Mouse (Mus musculus): ENCODE measurements around the gene Tmbim1. TPM values are rescaled to one million over a fixed set of nuclear protein-coding genes. Genes with fewer than 3 reads are reported as not detected.
"Not testable (repeated sequence)": the region's sequence is repeated elsewhere in the genome, so short reads cannot be mapped to it uniquely, and the experiment has no call there.

Gene Tmbim1
- polyA plus RNA-seq (2015; fragmentation: Nextera tagmentation; extraction: Ambion mirVana): 7.5 and 9.4 TPM in 2 replicates

GRCm38 (mm10) chr1:74305522-74305921 lies at the start of gene Tmbim1:
Gene Tmbim1, minus strand, starts transcription at chr1:74305622.
- WGBS: 87% methylated on average over 2 of the region's 2 CpGs
- Histone ChIP-seq H3K4me1 (peaks cover 10% of the 10 kb centered on the region), H3K36me3 (replicated peaks) (no peaks in the 10 kb centered on the region), H3K4me3 (0 out of 2 replicates have a peak within 1 kb of the TSS, but pooled peaks have one; percentile 40), H3K9ac (no peak within 1 kb of the TSS), H3K4me2 (peak within 1 kb of the TSS; percentile 68), H3K27ac (no peak within 1 kb of the TSS), H3K27me3 (replicated peaks) (peaks cover 10% of the 10 kb centered on the region), H3K9me3 (no peaks in the 10 kb centered on the region)
- no peak for ATAC-seq (replicated peaks)

GRCm38 (mm10) chr1:74353453-74354229 lies 48.2 kb upstream of the Tmbim1 start:
- WGBS: 95% methylated on average over 9 of the region's 9 CpGs
- H3K4me1 ChIP-seq: no peaks in the 10 kb centered on the region
- ATAC-seq (replicated peaks): no peak

GRCm38 (mm10) chr1:74352532-74353096 lies 47.2 kb upstream of the Tmbim1 start:
- Histone ChIP-seq H3K27me3 (replicated peaks) (no peaks in the 10 kb centered on the region), H3K9me3 (no peaks in the 10 kb centered on the region), H3K4me1 (no peaks in the 10 kb centered on the region), H3K36me3 (replicated peaks) (no peaks in the 10 kb centered on the region; the same call in 1 of the 2 replicates), H3K4me3 (no peak overlapping the region), H3K9ac (no peak overlapping the region), H3K4me2 (no peak overlapping the region), H3K27ac (no peak overlapping the region)
- 86% methylated on average over 5 of the region's 5 CpGs for WGBS
- no peak for ATAC-seq (replicated peaks)

More at GRCm38 (mm10) chr1:74353453-74354229, 48.2 kb upstream of the Tmbim1 start:
- H3K27ac ChIP-seq: no peak overlapping the region
- H3K9me3 ChIP-seq: no peaks in the 10 kb centered on the region
- H3K27me3 ChIP-seq (replicated peaks): no peaks in the 10 kb centered on the region
- H3K4me3 ChIP-seq: no peak overlapping the region
- no peak overlapping the region for H3K4me2 ChIP-seq
- H3K9ac ChIP-seq: no peak overlapping the region
- H3K36me3 ChIP-seq (replicated peaks): no peaks in the 10 kb centered on the region; the same call in 1 of the 2 replicates

GRCm38 (mm10) chr1:74351185-74351769 lies 45.9 kb upstream of the Tmbim1 start:
- Histone ChIP-seq H3K4me3 (no peak overlapping the region), H3K4me2 (no peak overlapping the region), H3K9me3 (no peaks in the 10 kb centered on the region), H3K9ac (no peak overlapping the region), H3K4me1 (no peaks in the 10 kb centered on the region), H3K36me3 (replicated peaks) (no peaks in the 10 kb centered on the region; the same call in 1 of the 2 replicates), H3K27me3 (replicated peaks) (no peaks in the 10 kb centered on the region), H3K27ac (no peak overlapping the region)
- ATAC-seq (replicated peaks): no peak
- WGBS: 91% methylated on average over 13 of the region's 13 CpGs

- no peak for ATAC-seq (replicated peaks)
- Histone ChIP-seq H3K9ac (no peak overlapping the region), H3K4me2 (no peak overlapping the region), H3K4me3 (no peak overlapping the region), H3K27ac (no peak overlapping the region), H3K36me3 (replicated peaks) (no peaks in the 10 kb centered on the region; the same call in 1 of the 2 replicates), H3K27me3 (replicated peaks) (no peaks in the 10 kb centered on the region), H3K9me3 (no peaks in the 10 kb centered on the region), H3K4me1 (no peaks in the 10 kb centered on the region)
- WGBS: 74% methylated on average over 11 of the region's 11 CpGs
Measured at GRCm38 (mm10) chr1:74344163-74344916, 38.9 kb upstream of the Tmbim1 start.

- H3K27ac ChIP-seq: no peak overlapping the region
- ATAC-seq (replicated peaks): no peak
Measured at GRCm38 (mm10) chr1:74343161-74343560, 37.7 kb upstream of the Tmbim1 start.

GRCm38 (mm10) chr1:74342308-74342707 lies 36.9 kb upstream of the Tmbim1 start:
- no peak overlapping the region for H3K4me3 ChIP-seq
- ATAC-seq (replicated peaks): no peak
- H3K4me2 ChIP-seq: no peak overlapping the region
- no peaks in the 10 kb centered on the region for H3K4me1 ChIP-seq
- H3K9ac ChIP-seq: no peak overlapping the region
- H3K27me3 ChIP-seq (replicated peaks): no peaks in the 10 kb centered on the region
- H3K9me3 ChIP-seq: no peaks in the 10 kb centered on the region
- H3K36me3 ChIP-seq (replicated peaks): no peaks in the 10 kb centered on the region
- WGBS: 97% methylated on average over 1 of the region's 1 CpGs
- H3K27ac ChIP-seq: no peak overlapping the region

More at GRCm38 (mm10) chr1:74343161-74343560, 37.7 kb upstream of the Tmbim1 start:
- 63% methylated on average over 5 of the region's 5 CpGs for WGBS
- Histone ChIP-seq H3K27me3 (replicated peaks) (no peaks in the 10 kb centered on the region), H3K4me2 (no peak overlapping the region), H3K4me3 (no peak overlapping the region), H3K9ac (no peak overlapping the region), H3K4me1 (no peaks in the 10 kb centered on the region), H3K9me3 (no peaks in the 10 kb centered on the region), H3K36me3 (replicated peaks) (no peaks in the 10 kb centered on the region)

GRCm38 (mm10) chr1:74341898-74342297 lies 36.5 kb upstream of the Tmbim1 start:
- WGBS: 94% methylated on average over 7 of the region's 7 CpGs

GRCm38 (mm10) chr1:74340992-74341391 lies 35.6 kb upstream of the Tmbim1 start:
- not testable (repeated sequence) for ATAC-seq (replicated peaks); H3K9ac ChIP-seq; H3K27ac ChIP-seq; H3K4me1 ChIP-seq; H3K36me3 ChIP-seq (replicated peaks); H3K27me3 ChIP-seq (replicated peaks); H3K4me3 ChIP-seq; H3K4me2 ChIP-seq; H3K9me3 ChIP-seq
- WGBS: 98% methylated on average over 4 of the region's 4 CpGs

More at GRCm38 (mm10) chr1:74341898-74342297, 36.5 kb upstream of the Tmbim1 start:
- Histone ChIP-seq H3K9ac (no peak overlapping the region), H3K9me3 (no peaks in the 10 kb centered on the region), H3K4me1 (no peaks in the 10 kb centered on the region), H3K27ac (no peak overlapping the region), H3K36me3 (replicated peaks) (no peaks in the 10 kb centered on the region), H3K4me3 (no peak overlapping the region), H3K27me3 (replicated peaks) (no peaks in the 10 kb centered on the region), H3K4me2 (no peak overlapping the region)
- no peak for ATAC-seq (replicated peaks)

GRCm38 (mm10) chr1:74340361-74340764 lies 34.9 kb upstream of the Tmbim1 start:
- H3K4me1 ChIP-seq: no peaks in the 10 kb centered on the region
- WGBS: 83% methylated on average over 6 of the region's 6 CpGs
- no peaks in the 10 kb centered on the region for H3K27me3 ChIP-seq (replicated peaks)
- H3K9me3 ChIP-seq: no peaks in the 10 kb centered on the region
- H3K27ac ChIP-seq: no peak overlapping the region
- H3K9ac ChIP-seq: no peak overlapping the region
- ATAC-seq (replicated peaks): no peak
- no peak overlapping the region for H3K4me3 ChIP-seq
- H3K36me3 ChIP-seq (replicated peaks): no peaks in the 10 kb centered on the region
- no peak overlapping the region for H3K4me2 ChIP-seq

- 0 out of 2 replicates have a peak, but pooled peaks cover 3% of the 10 kb centered on the region for H3K4me1 ChIP-seq
- no peak overlapping the region for H3K4me3 ChIP-seq
- H3K9ac ChIP-seq: no peak overlapping the region
- no peak overlapping the region for H3K4me2 ChIP-seq
- no peaks in the 10 kb centered on the region for H3K9me3 ChIP-seq
- H3K27me3 ChIP-seq (replicated peaks): no peaks in the 10 kb centered on the region
- H3K36me3 ChIP-seq (replicated peaks): no peaks in the 10 kb centered on the region
- 87% methylated on average over 9 of the region's 9 CpGs for WGBS
- ATAC-seq (replicated peaks): no peak
- H3K27ac ChIP-seq: no peak overlapping the region
Measured at GRCm38 (mm10) chr1:74339917-74340316, 34.5 kb upstream of the Tmbim1 start.

GRCm38 (mm10) chr1:74338626-74339025 lies 33.2 kb upstream of the Tmbim1 start:
- Histone ChIP-seq H3K27me3 (replicated peaks) (no peaks in the 10 kb centered on the region), H3K9me3 (no peaks in the 10 kb centered on the region), H3K27ac (no peak overlapping the region), H3K4me2 (no peak overlapping the region), H3K4me1 (peaks cover 6% of the 10 kb centered on the region), H3K4me3 (no peak overlapping the region), H3K36me3 (replicated peaks) (no peaks in the 10 kb centered on the region), H3K9ac (no peak overlapping the region)
- ATAC-seq (replicated peaks): no peak
- 71% methylated on average over 4 of the region's 4 CpGs for WGBS
